Mouse (Mus musculus) hindbrain, postnatal 0 days (tissue): Measurements from ENCODE around the gene Lce1e. TPM values are rescaled to one million over a fixed set of nuclear protein-coding genes. Genes with fewer than 3 reads are reported as not detected.
"Not testable (repeated sequence)": the region's sequence is repeated elsewhere in the genome, so short reads cannot be mapped to it uniquely, and the experiment has no call there.

Source experiments
- ATAC-seq: fragments of 200-750 bp; cut with Nextera tagmentation; 2 replicates; pipeline ENCODE4 v1.8.0; 2017; ENCODE audit warnings: mild to moderate bottlenecking, moderate TSS enrichment, moderate library complexity
- DNase-seq: peaks from one replicate; pipeline ENCODE4 v3.0.0-alpha.2; 2015; ENCODE audit warnings: low spot score
- H3K27ac ChIP-seq: fragments of 300-500 bp; sonication (generic); 2 replicates; pipeline ENCODE4 v1.5.1; 2014; ENCODE audit warnings: mild to moderate bottlenecking
- H3K27me3 ChIP-seq: fragments of 300-500 bp; sonication (generic); 2 replicates; pipeline ENCODE4 v1.6.1; 2014; ENCODE audit warnings: low read length, mixed read lengths; ENCODE audit not compliant: insufficient read depth
- H3K36me3 ChIP-seq: fragments of 300-500 bp; sonication (generic); 2 replicates; pipeline ENCODE4 v1.6.1; 2014; ENCODE audit warnings: low read length, mixed read lengths; ENCODE audit not compliant: insufficient read depth
- H3K4me1 ChIP-seq: fragments of 300-500 bp; sonication (generic); 2 replicates; pipeline ENCODE4 v1.6.1; 2014; ENCODE audit warnings: antibody characterized with exemption, low read length, mixed read lengths; ENCODE audit not compliant: insufficient read depth
- H3K4me2 ChIP-seq: fragments of 300-500 bp; sonication (generic); 2 replicates; pipeline ENCODE4 v1.6.1; 2014; ENCODE audit warnings: low read depth, mild to moderate bottlenecking, low read length, moderate library complexity, mixed read lengths
- H3K4me3 ChIP-seq: fragments of 300-500 bp; sonication (generic); 2 replicates; pipeline ENCODE4 v1.5.1; 2014; ENCODE audit warnings: low read length
- H3K9ac ChIP-seq: fragments of 300-500 bp; sonication (generic); replicated peaks from 2 replicates; pipeline ENCODE4 v1.6.1; 2014; ENCODE audit warnings: mild to moderate bottlenecking, low read length, moderate library complexity, mixed read lengths
- H3K9me3 ChIP-seq: fragments of 300-500 bp; sonication (generic); 2 replicates; pipeline ENCODE4 v1.6.1; 2016; ENCODE audit warnings: low read length, mixed read lengths
- CTCF ChIP-seq: IDR thresholded peaks from 2 replicates; pipeline ENCODE4 v1.5.1; 2016; ENCODE audit warnings: antibody characterized with exemption, control low read depth, low read depth
- whole genome bisulfite sequencing: fragments of 180-500 bp; shearing (Covaris S2); extraction: QIAGEN DNeasy Blood & Tissue Kit; methylation state at CpG from one replicate; pipeline ENCODE4 v1.1.7; 2014; 5-methylcytosine and 5-hydroxymethylcytosine counted together
- polyA plus RNA-seq: library from polyadenylated mRNA; unstranded; fragments of >200 nt; fragmentation: Nextera tagmentation; extraction: Ambion mirVana; gene quantifications from 2 replicates; pipeline ENCODE4 v1.2.1, GENCODE M21; 2015
- total RNA-seq: library from RNA; depleted of rRNA; stranded (reverse); fragments of >200 nt; gene quantifications from 2 replicates; pipeline ENCODE4 v1.2.3, GENCODE M21; 2014; rRNA removed

Gene Lce1e
- total and polyA plus RNA-seq, 2 experiments from 2014 or later: not detected

- Histone ChIP-seq H3K4me2 (no peak overlapping the region), H3K36me3 (no peaks in the 10 kb centered on the region), H3K4me3 (no peak overlapping the region), H3K27ac (no peak overlapping the region), H3K4me1 (no peaks in the 10 kb centered on the region), H3K27me3 (no peaks in the 10 kb centered on the region), H3K9me3 (no peaks in the 10 kb centered on the region), H3K9ac (no peak overlapping the region)
- ATAC-seq: no peak
- TF ChIP-seq CTCF: no peak
- DNase-seq: no peak
- 0% methylated on average over 1 of the region's 1 CpGs for WGBS
Observed at GRCm38 (mm10) chr3:92694613-92695012, 14.3 kb downstream of the Lce1e start.

GRCm38 (mm10) chr3:92691688-92692087 is 17.2 kb downstream of the Lce1e start:
- no peak for TF ChIP-seq CTCF
- Histone ChIP-seq H3K27ac (no peak overlapping the region), H3K9me3 (no peaks in the 10 kb centered on the region), H3K27me3 (no peaks in the 10 kb centered on the region), H3K36me3 (no peaks in the 10 kb centered on the region), H3K9ac (no peak overlapping the region), H3K4me2 (no peak overlapping the region), H3K4me3 (no peak overlapping the region), H3K4me1 (no peaks in the 10 kb centered on the region)
- ATAC-seq: no peak
- DNase-seq: no peak

GRCm38 (mm10) chr3:92689154-92689553 is 19.7 kb downstream of the Lce1e start:
- H3K27ac ChIP-seq, H3K4me1 ChIP-seq, DNase-seq, H3K9me3 ChIP-seq, H3K36me3 ChIP-seq, H3K27me3 ChIP-seq, H3K4me3 ChIP-seq, H3K9ac ChIP-seq, H3K4me2 ChIP-seq, ATAC-seq: not testable (repeated sequence)
- WGBS: 84% methylated on average over 16 of the region's 16 CpGs

GRCm38 (mm10) chr3:92687110-92687509 is 21.8 kb downstream of the Lce1e start, which contains the start of gene Lce1d:
Gene Lce1d, minus strand, starts transcription at chr3:92687210.
- Histone ChIP-seq H3K36me3 (no peaks in the 10 kb centered on the region), H3K4me3 (no peak within 1 kb of the TSS), H3K27ac (no peak within 1 kb of the TSS), H3K4me1 (no peaks in the 10 kb centered on the region), H3K27me3 (no peaks in the 10 kb centered on the region), H3K9ac (no peak within 1 kb of the TSS), H3K4me2 (no peak within 1 kb of the TSS), H3K9me3 (no peaks in the 10 kb centered on the region)
- TF ChIP-seq CTCF: no peak
- ATAC-seq (no peak), DNase-seq (no peak)
- 70% methylated on average over 2 of the region's 2 CpGs for WGBS

GRCm38 (mm10) chr3:92678947-92679346 is 29.9 kb downstream of the Lce1e start, which contains the start of gene Lce1c:
Gene Lce1c, plus strand, starts transcription at chr3:92679247.
- Histone ChIP-seq H3K36me3 (no peaks in the 10 kb centered on the region), H3K4me3 (no peak within 1 kb of the TSS), H3K4me1 (no peaks in the 10 kb centered on the region), H3K9ac (no peak within 1 kb of the TSS), H3K9me3 (no peaks in the 10 kb centered on the region), H3K27me3 (no peaks in the 10 kb centered on the region), H3K4me2 (no peak within 1 kb of the TSS), H3K27ac (no peak within 1 kb of the TSS)
- DNase-seq (no peak), ATAC-seq (no peak)
- 87% methylated on average over 4 of the region's 4 CpGs for WGBS
- no peak for TF ChIP-seq CTCF

- DNase-seq (no peak), ATAC-seq (no peak)
- Histone ChIP-seq H3K9ac (no peak within 1 kb of the TSS), H3K27me3 (no peaks in the 10 kb centered on the region), H3K4me3 (no peak within 1 kb of the TSS), H3K9me3 (no peaks in the 10 kb centered on the region), H3K4me2 (no peak within 1 kb of the TSS), H3K4me1 (no peaks in the 10 kb centered on the region), H3K27ac (no peak within 1 kb of the TSS), H3K36me3 (no peaks in the 10 kb centered on the region)
- TF ChIP-seq CTCF: no peak
Observed at GRCm38 (mm10) chr3:92670215-92670614, 38.7 kb downstream of the Lce1e start, which contains the start of gene Lce1a2. Gene Lce1a2, minus strand, starts transcription at chr3:92670315.

Other genes with a start within 250 kb of the Lce1e start
- gene Sprr1a, start 223.2 kb downstream of the Lce1e start, total RNA-seq: not detected in 2 replicates
- 0.23 and 0.25 TPM in 2 replicates for gene Sprr1a, start 223.2 kb downstream of the Lce1e start, polyA plus RNA-seq
- not detected in 2 replicates for gene Sprr4, start 208.6 kb downstream of the Lce1e start, total RNA-seq
- not detected in 2 replicates for gene Sprr4, start 208.6 kb downstream of the Lce1e start, polyA plus RNA-seq
- not detected in 2 replicates for gene 2310046K23Rik, start 174.6 kb downstream of the Lce1e start, total RNA-seq
- not detected in 2 replicates for gene 2310046K23Rik, start 174.6 kb downstream of the Lce1e start, polyA plus RNA-seq
- gene Ivl, start 135.3 kb downstream of the Lce1e start, total RNA-seq: not detected in 2 replicates
- not detected in 2 replicates for gene Ivl, start 135.3 kb downstream of the Lce1e start, polyA plus RNA-seq
- not detected in 2 replicates for gene Smcp, start 120.1 kb downstream of the Lce1e start, total RNA-seq
- gene Smcp, start 120.1 kb downstream of the Lce1e start, polyA plus RNA-seq: not detected in 2 replicates
- gene 2210017I01Rik, start 101.6 kb downstream of the Lce1e start, total RNA-seq: not detected in 2 replicates
- not detected in 2 replicates for gene 2210017I01Rik, start 101.6 kb downstream of the Lce1e start, polyA plus RNA-seq
- not detected in 2 replicates for gene Lce6a, start 87.4 kb downstream of the Lce1e start, total RNA-seq
- gene Lce6a, start 87.4 kb downstream of the Lce1e start, polyA plus RNA-seq: not detected in 2 replicates
- not detected in 2 replicates for gene Lce1a1, start 60.8 kb downstream of the Lce1e start, total RNA-seq
- not detected in 2 replicates for gene Lce1a1, start 60.8 kb downstream of the Lce1e start, polyA plus RNA-seq
- gene Lce1b, start 52.1 kb downstream of the Lce1e start, total RNA-seq: not detected in 2 replicates
- gene Lce1b, start 52.1 kb downstream of the Lce1e start, polyA plus RNA-seq: not detected in 2 replicates
- gene Lce1a2, start 38.8 kb downstream of the Lce1e start, total RNA-seq: not detected in 2 replicates
- not detected in 2 replicates for gene Lce1a2, start 38.8 kb downstream of the Lce1e start, polyA plus RNA-seq
- not detected in 2 replicates for gene Lce1c, start 29.8 kb downstream of the Lce1e start, total RNA-seq
- not detected in 2 replicates for gene Lce1c, start 29.8 kb downstream of the Lce1e start, polyA plus RNA-seq
- not detected in 2 replicates for gene Lce1d, start 21.9 kb downstream of the Lce1e start, total RNA-seq
- gene Lce1d, start 21.9 kb downstream of the Lce1e start, polyA plus RNA-seq: not detected in 2 replicates
- not detected in 2 replicates for gene Lce1f, start 11.3 kb upstream of the Lce1e start, total RNA-seq
- not detected in 2 replicates for gene Lce1f, start 11.3 kb upstream of the Lce1e start, polyA plus RNA-seq
- not detected in 2 replicates for gene Gm38119, start 30.0 kb upstream of the Lce1e start, total RNA-seq
- gene Gm38119, start 30.0 kb upstream of the Lce1e start, polyA plus RNA-seq: not detected in 2 replicates
- not detected in 2 replicates for gene Lce1g, start 43.3 kb upstream of the Lce1e start, total RNA-seq
- 0.20 TPM in 1 of 2 replicates, not detected in the other for gene Lce1g, start 43.3 kb upstream of the Lce1e start, polyA plus RNA-seq
- gene Lce1h, start 56.0 kb upstream of the Lce1e start, total RNA-seq: not detected in 2 replicates
- gene Lce1h, start 56.0 kb upstream of the Lce1e start, polyA plus RNA-seq: not detected in 2 replicates
- gene Lce1i, start 69.8 kb upstream of the Lce1e start, total RNA-seq: not detected in 2 replicates
- not detected in 2 replicates for gene Lce1i, start 69.8 kb upstream of the Lce1e start, polyA plus RNA-seq
- gene Lce1j, start 81.4 kb upstream of the Lce1e start, total RNA-seq: not detected in 2 replicates
- gene Lce1j, start 81.4 kb upstream of the Lce1e start, polyA plus RNA-seq: not detected in 2 replicates
- gene Lce1k, start 98.8 kb upstream of the Lce1e start, total RNA-seq: not detected in 2 replicates
- gene Lce1k, start 98.8 kb upstream of the Lce1e start, polyA plus RNA-seq: not detected in 2 replicates
- gene Kprp, start 118.2 kb upstream of the Lce1e start, total RNA-seq: not detected in 2 replicates
- gene Kprp, start 118.2 kb upstream of the Lce1e start, polyA plus RNA-seq: not detected in 2 replicates
- gene Lce1l, start 142.2 kb upstream of the Lce1e start, total RNA-seq: not detected in 2 replicates
- gene Lce1l, start 142.2 kb upstream of the Lce1e start, polyA plus RNA-seq: not detected in 2 replicates
- not detected in 2 replicates for gene 2310050C09Rik, start 161.1 kb upstream of the Lce1e start, total RNA-seq
- gene 2310050C09Rik, start 161.1 kb upstream of the Lce1e start, polyA plus RNA-seq: not detected in 2 replicates
- gene Lce3a, start 217.2 kb upstream of the Lce1e start, total RNA-seq: not detected in 2 replicates
- gene Lce3a, start 217.2 kb upstream of the Lce1e start, polyA plus RNA-seq: not detected in 2 replicates
- not detected in 2 replicates for gene Lce3b, start 223.9 kb upstream of the Lce1e start, total RNA-seq
- gene Lce3b, start 223.9 kb upstream of the Lce1e start, polyA plus RNA-seq: not detected in 2 replicates
- gene Lce3c, start 235.4 kb upstream of the Lce1e start, total RNA-seq: not detected in 2 replicates
- 0.46 and 1.3 TPM in 2 replicates for gene Lce3c, start 235.4 kb upstream of the Lce1e start, polyA plus RNA-seq
- not detected in 2 replicates for gene Lce3d, start 248.3 kb upstream of the Lce1e start, total RNA-seq
- gene Lce3d, start 248.3 kb upstream of the Lce1e start, polyA plus RNA-seq: not detected in 2 replicates